Mouse (Mus musculus) lung, postnatal 0 days (tissue): ENCODE measurements around the gene Tubb5. TPM values are rescaled to one million over a fixed set of nuclear protein-coding genes. Genes with fewer than 3 reads are reported as not detected.
"Not testable (repeated sequence)": the region's sequence is repeated elsewhere in the genome, so short reads cannot be mapped to it uniquely, and the experiment has no call there.

ENCODE experiments used
- ATAC-seq: fragments of 200-750 bp; cut with Nextera tagmentation; 2 replicates; pipeline ENCODE4 v1.8.0; 2017; ENCODE audit warnings: moderate library complexity
- DNase-seq: peaks from one replicate; pipeline ENCODE4 v3.0.0-alpha.2; 2016; ENCODE audit warnings: low spot score
- H3K27ac ChIP-seq: fragments of 300-500 bp; sonication (generic); 2 replicates; pipeline ENCODE4 v1.5.1; 2014; ENCODE audit warnings: antibody characterized with exemption, mild to moderate bottlenecking, low read length, mixed read lengths
- H3K27me3 ChIP-seq: fragments of 300-500 bp; sonication (generic); replicated peaks from 2 replicates; pipeline ENCODE4 v1.6.1; 2014; ENCODE audit warnings: low read length, mixed read lengths; ENCODE audit not compliant: insufficient read depth
- H3K36me3 ChIP-seq: fragments of 300-500 bp; sonication (generic); 2 replicates; pipeline ENCODE4 v1.6.1; 2014; ENCODE audit warnings: low read length, mixed read lengths; ENCODE audit not compliant: insufficient read depth
- H3K4me1 ChIP-seq: fragments of 300-500 bp; sonication (generic); 2 replicates; pipeline ENCODE4 v1.6.1; 2014; ENCODE audit warnings: antibody characterized with exemption, low read depth, low read length, mixed read lengths; ENCODE audit not compliant: insufficient read depth
- H3K4me2 ChIP-seq: fragments of 300-500 bp; sonication (generic); replicated peaks from 2 replicates; pipeline ENCODE4 v1.6.1; 2014; ENCODE audit warnings: low read depth, mild to moderate bottlenecking, low read length, moderate library complexity, mixed read lengths
- H3K4me3 ChIP-seq: fragments of 300-500 bp; sonication (generic); 2 replicates; pipeline ENCODE4 v1.5.1; 2014; ENCODE audit warnings: low read depth, low read length
- H3K9ac ChIP-seq: fragments of 300-500 bp; sonication (generic); replicated peaks from 2 replicates; pipeline ENCODE4 v1.6.1; 2014; ENCODE audit warnings: low read depth, mild to moderate bottlenecking
- H3K9me3 ChIP-seq: fragments of 300-500 bp; sonication (generic); 2 replicates; pipeline ENCODE4 v1.6.1; 2016; ENCODE audit warnings: low read length, mixed read lengths
- CTCF ChIP-seq: IDR thresholded peaks from 2 replicates; pipeline ENCODE4 v1.5.1; 2016; ENCODE audit warnings: antibody characterized with exemption, mild to moderate bottlenecking
- EP300 ChIP-seq: IDR thresholded peaks from 2 replicates; pipeline ENCODE4 v1.6.1; 2016; ENCODE audit warnings: antibody characterized with exemption, mild to moderate bottlenecking, control low read depth
- WGBS: fragments of 180-500 bp; shearing (Covaris S2); extraction: QIAGEN DNeasy Blood & Tissue Kit; methylation state at CpG from one replicate; pipeline ENCODE4 v1.1.7; 2014; 5-methylcytosine and 5-hydroxymethylcytosine counted together
- polyA plus RNA-seq: library from polyadenylated mRNA; unstranded; fragments of >200 nt; fragmentation: Nextera tagmentation; extraction: Ambion mirVana; gene quantifications from 2 replicates; pipeline ENCODE4 v1.2.1, GENCODE M21; 2015

The Tubb5 gene
- polyA plus RNA-seq, 1 experiment from 2014 or later, result 292 TPM

DNA sequence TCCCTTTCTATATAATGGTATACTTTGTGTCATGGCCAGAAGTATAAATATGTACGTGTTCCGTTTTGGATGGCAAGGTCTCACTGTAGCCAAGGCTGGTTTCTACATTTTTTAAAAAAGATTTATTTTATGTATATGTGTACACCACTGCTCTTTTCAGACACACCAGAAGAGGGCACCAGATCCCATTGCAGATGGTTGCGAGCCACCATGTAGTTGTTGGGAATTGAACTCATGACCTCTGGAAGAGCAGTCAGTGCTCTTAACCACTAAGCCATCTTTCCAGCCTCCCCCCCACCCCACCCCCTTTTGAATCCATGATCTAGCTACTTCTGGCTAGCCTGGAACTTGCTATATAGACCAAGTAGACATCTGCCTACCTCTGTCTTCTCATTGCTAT is 5.4 kb upstream of the Tubb5 start:
- no peak overlapping the region for H3K27ac ChIP-seq
- no peak for DNase-seq
- H3K4me2 ChIP-seq, result no peak overlapping the region
- no peak overlapping the region for H3K4me3 ChIP-seq
- no peaks in the 10 kb centered on the region for H3K27me3 ChIP-seq
- no peak overlapping the region for H3K9ac ChIP-seq
- WGBS, result 93% methylated on average over 3 of the region's 3 CpGs
- H3K36me3 ChIP-seq, result peaks cover 8% of the 10 kb centered on the region; the same call in 1 of the 2 replicates
- H3K4me1 ChIP-seq, result peaks cover 6% of the 10 kb centered on the region; the same call in 1 of the 2 replicates
- no peak for TF ChIP-seq EP300
- TF ChIP-seq CTCF, result peak; percentile 48
- no peaks in the 10 kb centered on the region for H3K9me3 ChIP-seq
- ATAC-seq, result no peak

DNA sequence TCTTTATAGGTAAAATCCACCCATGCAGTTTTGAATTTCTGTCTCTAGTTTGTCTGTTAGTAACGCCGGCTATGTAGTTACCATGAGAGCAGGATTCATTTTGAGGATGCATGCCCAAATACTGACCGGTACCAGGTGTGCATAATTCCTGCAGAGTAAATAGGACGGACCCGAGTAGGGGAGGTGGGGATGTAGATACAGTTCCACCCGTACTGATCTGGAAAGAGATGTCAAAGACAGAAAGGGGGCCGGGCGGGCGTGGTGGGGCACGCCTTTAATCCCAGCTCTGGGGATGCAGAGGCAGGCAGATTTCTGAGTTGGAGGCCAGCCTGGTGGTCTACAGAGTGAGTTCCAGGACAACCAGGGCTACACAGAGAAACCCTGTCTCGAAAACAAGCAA is 3.9 kb upstream of the Tubb5 start:
- Histone ChIP-seq H3K4me1 (peaks cover 6% of the 10 kb centered on the region; the same call in 1 of the 2 replicates), H3K9me3 (no peaks in the 10 kb centered on the region), H3K27me3 (no peaks in the 10 kb centered on the region), H3K4me2 (peak overlapping the region; percentile 59), H3K9ac (peak overlapping the region; percentile 36), H3K4me3 (peak overlapping the region; percentile 51), H3K27ac (peak overlapping the region; percentile 39), H3K36me3 (no peaks in the 10 kb centered on the region)
- 10% methylated on average over 11 of the region's 11 CpGs for WGBS
- no peak for TF ChIP-seq CTCF
- no peak for TF ChIP-seq EP300
- DNase-seq (no peak), ATAC-seq (no peak)

DNA sequence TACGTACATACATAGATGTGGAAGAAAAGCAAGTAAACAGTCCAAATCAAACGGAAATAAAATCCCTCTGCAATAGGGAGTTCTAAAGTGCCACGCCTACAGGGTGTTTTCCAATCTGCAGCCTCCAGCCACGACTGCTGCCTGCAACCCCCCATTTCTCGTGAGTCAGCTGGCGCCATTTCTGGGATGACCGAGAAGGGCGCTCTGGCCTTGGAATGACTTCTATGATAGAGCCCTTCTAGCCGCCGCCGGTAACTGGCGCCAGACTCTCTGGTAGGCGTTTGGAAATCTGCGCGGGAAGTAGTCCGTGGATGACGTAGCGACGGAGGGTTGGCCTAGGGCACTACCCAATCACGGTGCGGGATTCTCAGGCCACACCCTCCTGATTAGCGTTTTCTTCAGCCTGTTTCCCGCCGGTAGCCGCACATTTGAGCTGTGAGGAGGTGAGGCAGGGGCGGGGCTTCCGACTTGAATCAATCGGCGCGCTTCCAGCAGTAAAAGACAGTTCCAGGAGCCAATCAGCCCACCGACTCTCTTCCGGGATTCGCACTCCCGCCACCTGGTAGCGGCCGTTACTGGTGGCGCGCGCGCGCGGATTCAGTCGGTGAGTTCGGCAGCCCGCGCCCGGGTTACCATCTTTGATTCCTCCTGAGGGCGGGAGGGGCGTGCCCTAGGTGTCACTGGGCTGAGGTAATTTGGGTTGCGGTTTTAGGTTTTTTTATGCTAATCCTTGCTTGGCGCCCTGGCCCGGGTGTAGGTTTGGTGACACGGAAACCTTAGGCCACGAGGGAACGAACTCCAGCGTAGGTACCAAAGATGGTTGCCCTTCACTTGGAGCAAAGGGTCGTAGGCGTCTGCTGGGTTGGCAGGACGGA is 3.2 kb upstream of the Tubb5 start, which contains the start of gene Mdc1:
TSS of gene Mdc1 (plus strand) at position 440 of the 875 bp plus-strand sequence.
- Histone ChIP-seq H3K4me3 (peak within 1 kb of the TSS; percentile 51), H3K9ac (peak within 1 kb of the TSS; percentile 36), H3K27ac (peak within 1 kb of the TSS; percentile 64), H3K4me1 (peaks cover 10% of the 10 kb centered on the region; the same call in 1 of the 2 replicates), H3K36me3 (no peaks in the 10 kb centered on the region), H3K27me3 (no peaks in the 10 kb centered on the region), H3K9me3 (no peaks in the 10 kb centered on the region), H3K4me2 (peak within 1 kb of the TSS; percentile 59)
- DNase-seq (peak; percentile 100), ATAC-seq (peak; percentile 93)
- WGBS, result 1% methylated on average over 59 of the region's 59 CpGs
- TF ChIP-seq CTCF, result peak; percentile 62
- TF ChIP-seq EP300, result peak; percentile 38; the same call in 1 of the 2 replicates

DNA sequence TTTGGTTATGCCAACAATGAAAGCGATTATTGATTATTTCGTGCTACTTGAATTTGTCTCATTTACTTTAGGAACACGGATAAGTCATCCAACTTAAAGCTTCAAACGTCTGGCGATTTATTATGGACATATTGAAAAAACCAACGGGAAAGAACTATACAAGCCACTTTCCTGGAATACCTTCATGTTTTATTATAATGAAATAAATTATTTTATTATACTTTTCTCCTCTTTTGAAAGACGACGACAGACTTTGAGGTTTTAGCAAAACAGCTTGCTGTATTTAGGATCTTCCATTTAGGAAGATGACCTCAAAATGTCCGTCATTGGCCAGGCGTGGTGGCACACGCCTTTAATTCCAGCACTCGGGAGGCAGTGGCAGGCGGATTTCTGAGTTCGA is 2.5 kb upstream of the Tubb5 start:
- no peak for TF ChIP-seq CTCF
- no peak for TF ChIP-seq EP300
- WGBS, result 53% methylated on average over 14 of the region's 14 CpGs
- Histone ChIP-seq H3K36me3 (peaks cover 5% of the 10 kb centered on the region), H3K4me2 (peak overlapping the region; percentile 34; the same call in 1 of the 2 replicates), H3K9me3 (no peaks in the 10 kb centered on the region), H3K27me3 (no peaks in the 10 kb centered on the region), H3K4me1 (peaks cover 11% of the 10 kb centered on the region; the same call in 1 of the 2 replicates), H3K9ac (no peak overlapping the region), H3K4me3 (peak overlapping the region; percentile 51; the same call in 1 of the 2 replicates), H3K27ac (peak overlapping the region; percentile 64; the same call in 1 of the 2 replicates)
- DNase-seq (no peak), ATAC-seq (no peak)

DNA sequence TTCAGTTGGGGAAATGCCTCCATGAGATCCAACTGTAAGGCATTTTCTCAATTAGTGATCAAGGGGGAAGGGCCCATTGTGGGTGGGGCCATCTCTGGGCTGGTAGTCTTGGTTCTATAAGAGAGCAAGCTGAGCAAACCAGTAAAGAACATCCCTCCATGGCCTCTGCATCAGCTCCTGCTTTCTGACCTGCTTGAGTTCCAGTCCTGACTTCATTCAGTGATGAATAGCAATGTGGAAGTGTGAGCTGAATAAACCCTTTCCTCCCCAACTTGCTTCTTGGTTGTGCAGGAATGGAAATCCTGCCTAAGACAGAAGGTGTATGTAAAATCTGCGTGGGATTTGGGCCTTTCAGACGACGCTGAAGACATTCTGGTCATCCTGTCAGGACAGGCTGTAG is 896 bp upstream of the Tubb5 start:
- peaks cover 21% of the 10 kb centered on the region for H3K36me3 ChIP-seq
- peak overlapping the region; percentile 43; the same call in 1 of the 2 replicates for H3K27ac ChIP-seq
- H3K9me3 ChIP-seq, H3K27me3 ChIP-seq, H3K9ac ChIP-seq, DNase-seq, ATAC-seq, H3K4me3 ChIP-seq: not testable (repeated sequence)
- WGBS, result 47% methylated on average over 3 of the region's 3 CpGs
- peak overlapping the region; percentile 89 for H3K4me2 ChIP-seq
- peaks cover 11% of the 10 kb centered on the region; the same call in 1 of the 2 replicates for H3K4me1 ChIP-seq

DNA sequence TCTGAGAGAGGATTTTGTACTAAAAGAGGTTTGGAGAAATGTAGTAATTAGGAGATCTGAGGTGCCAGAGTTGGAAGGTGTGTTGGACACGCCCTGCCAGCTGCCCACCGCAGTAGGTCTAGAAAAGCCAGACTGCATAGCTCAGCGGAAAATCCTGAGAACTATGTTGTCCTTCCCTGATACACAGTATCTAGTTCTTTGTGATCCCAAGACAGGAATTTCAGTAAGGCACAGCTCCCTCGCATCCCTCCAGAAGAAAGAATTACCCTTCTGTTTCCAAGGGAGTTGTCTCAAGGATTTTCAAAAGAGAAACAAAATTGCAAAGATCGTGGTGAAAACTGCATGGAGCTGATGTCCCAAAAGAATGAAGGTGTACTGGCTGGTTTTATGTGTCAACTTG is 464 bp upstream of the Tubb5 start:
- Histone ChIP-seq H3K27ac (peak overlapping the region; percentile 75; the same call in 1 of the 2 replicates), H3K36me3 (peaks cover 22% of the 10 kb centered on the region), H3K4me1 (peaks cover 11% of the 10 kb centered on the region; the same call in 1 of the 2 replicates), H3K9me3 (no peaks in the 10 kb centered on the region), H3K27me3 (no peaks in the 10 kb centered on the region), H3K4me3 (peak overlapping the region; percentile 61), H3K9ac (no peak overlapping the region), H3K4me2 (peak overlapping the region; percentile 89)
- TF ChIP-seq EP300, result no peak
- no peak for TF ChIP-seq CTCF
- DNase-seq (no peak), ATAC-seq (no peak)
- WGBS, result under 1% methylated on average over 5 of the region's 5 CpGs
